Mouse (Mus musculus): ENCODE results near the gene Ecd. TPM values are rescaled to one million over a fixed set of nuclear protein-coding genes. Genes with fewer than 3 reads are reported as not detected.
"Not testable (repeated sequence)": the region's sequence is repeated elsewhere in the genome, so short reads cannot be mapped to it uniquely, and the experiment has no call there.

Ecd gene
- total RNA-seq, 2 experiments from 2014 or later = 27.1 to 28.8 TPM

- DNase-seq = no peak
These were observed 19.4 kb downstream of the Ecd start for GRCm38 (mm10) chr14:20328474-20328873.

GRCm38 (mm10) chr14:20324196-20324595 lies 23.7 kb downstream of the Ecd start:
- no peak for DNase-seq

GRCm38 (mm10) chr14:20319420-20319819 lies 28.5 kb downstream of the Ecd start:
- DNase-seq = peak; percentile 45

GRCm38 (mm10) chr14:20315137-20315536 lies 32.8 kb downstream of the Ecd start:
- no peak for DNase-seq

- DNase-seq = not testable (repeated sequence)
These were observed 42.8 kb downstream of the Ecd start for GRCm38 (mm10) chr14:20305085-20305484.

GRCm38 (mm10) chr14:20298131-20298530 lies 49.8 kb downstream of the Ecd start:
- no peak for DNase-seq

- no peak for DNase-seq
These were observed 50.3 kb downstream of the Ecd start for GRCm38 (mm10) chr14:20297616-20298015.

GRCm38 (mm10) chr14:20294947-20295346 lies 53.0 kb downstream of the Ecd start:
- no peak for DNase-seq

GRCm38 (mm10) chr14:20294117-20294892 lies 53.6 kb downstream of the Ecd start, which contains the start of gene Nudt13:
Gene Nudt13, plus strand, starts transcription at chr14:20294697.
- DNase-seq = peak; percentile 54

GRCm38 (mm10) chr14:20291391-20291790 lies 56.5 kb downstream of the Ecd start:
- DNase-seq = no peak

Other genes with a start within 250 kb of the Ecd start
- gene Saysd1, start 209.6 kb downstream of the Ecd start, total RNA-seq (2021) = 1 to 10 TPM; 2.0 to 2.2 TPM
- gene Kcnk5, start 166.3 kb downstream of the Ecd start, total RNA-seq (2021) = 1 to 10 TPM in 1 of 2 experiments, under 1 TPM in 1; 0.99 to 1.9 TPM
- not detected for gene Kcnk16, start 78.9 kb downstream of the Ecd start, total RNA-seq (2021)
- 10 to 100 TPM; 21.3 to 22.9 TPM for gene Nudt13, start 53.4 kb downstream of the Ecd start, total RNA-seq (2021)
- 10 to 100 TPM; 17.3 to 22.6 TPM for gene Fam149b, start within 50 bp of the Ecd start, total RNA-seq (2021)
- 10 to 100 TPM; 14.8 to 15.8 TPM for gene Dnajc9, start 40.8 kb upstream of the Ecd start, total RNA-seq (2021)
- 10 to 100 TPM; 47.1 to 50.9 TPM for gene Mrps16, start 45.5 kb upstream of the Ecd start, total RNA-seq (2021)
- under 1 TPM; 0.23 to 0.25 TPM for gene Cfap70, start 104.1 kb upstream of the Ecd start, total RNA-seq (2021)
- 10 to 100 TPM; 29.0 to 39.0 TPM for gene Anxa7, start 132.0 kb upstream of the Ecd start, total RNA-seq (2021)
- gene Mss51, start 148.8 kb upstream of the Ecd start, total RNA-seq (2021) = 1 to 10 TPM; 3.9 to 7.0 TPM
- gene Ppp3cb, start 198.5 kb upstream of the Ecd start, total RNA-seq (2021) = 100 to 1,000 TPM; 114 to 116 TPM